Mouse (Mus musculus) activated CD4-positive, CD25-positive, alpha-beta regulatory T cell (primary cell): ENCODE results near the gene Ece1. TPM values are rescaled to one million over a fixed set of nuclear protein-coding genes. Genes with fewer than 3 reads are reported as not detected.

Source experiments
- polyA plus RNA-seq, 2 experiments: library from polyadenylated mRNA; unstranded; fragments of 100-300 nt; shearing (Covaris generic); gene quantifications; one replicate each; pipeline ENCODE4 v1.2.1; 2017

Gene Ece1
- polyA plus RNA-seq = 10 to 100 TPM; 18.7 to 22.2 TPM

GRCm38 (mm10) chr4:137862019-137862418 lies at the start of gene Ece1:
TSS of gene Ece1 (plus strand) at chr4:137862237.

GRCm38 (mm10) chr4:137992890-137993289 lies 130.9 kb downstream of the Ece1 start, which contains the start of gene Eif4g3:
TSS of gene Eif4g3 (plus strand) at chr4:137993022.

Other genes starting within 250 kb of the Ece1 start
- gene Rap1gap, start 197.5 kb upstream of the Ece1 start, polyA plus RNA-seq = 1 to 10 TPM in 1 of 2 experiments, under 1 TPM in 1; 0.28 to 1.6 TPM
- under 1 TPM; 0.81 to 0.97 TPM for gene Alpl, start 65.9 kb upstream of the Ece1 start, polyA plus RNA-seq
- 10 to 100 TPM; 56.5 to 78.3 TPM for gene Eif4g3, start 130.8 kb downstream of the Ece1 start, polyA plus RNA-seq